Mouse (Mus musculus): ENCODE results near the gene Itih2.

The Itih2 gene

GRCm38 (mm10) chr2:10119276-10119675, 11.9 kb downstream of the Itih2 start:
- no peak for DNase-seq (ENCODE audit: low read depth in 1 of 2, low spot score in 2 of 2)

- no peak for DNase-seq (ENCODE audit: low read depth in 1 of 2, low spot score in 2 of 2)
Observed at GRCm38 (mm10) chr2:10118751-10119150, 12.4 kb downstream of the Itih2 start.

- no peak for DNase-seq (ENCODE audit: low read depth in 1 of 2, low spot score in 2 of 2)
Observed at GRCm38 (mm10) chr2:10108535-10109189, 22.5 kb downstream of the Itih2 start.

GRCm38 (mm10) chr2:10101180-10101579, 30.0 kb downstream of the Itih2 start:
- no peak for DNase-seq (ENCODE audit: low read depth in 1 of 2, low spot score in 2 of 2)

- DNase-seq (ENCODE audit: low read depth in 1 of 2, low spot score in 2 of 2): no peak
Observed at GRCm38 (mm10) chr2:10100471-10100870, 30.7 kb downstream of the Itih2 start.

GRCm38 (mm10) chr2:10098598-10099215, 32.5 kb downstream of the Itih2 start:
- no peak for DNase-seq (ENCODE audit: low read depth in 1 of 2, low spot score in 2 of 2)

GRCm38 (mm10) chr2:10094327-10095100, 36.7 kb downstream of the Itih2 start:
- DNase-seq (ENCODE audit: low read depth in 1 of 2, low spot score in 2 of 2): no peak

GRCm38 (mm10) chr2:10087256-10087850, 43.8 kb downstream of the Itih2 start:
- no peak for DNase-seq (ENCODE audit: low read depth in 1 of 2, low spot score in 2 of 2)

- DNase-seq (ENCODE audit: low read depth in 1 of 2, low spot score in 2 of 2): no peak
Observed at GRCm38 (mm10) chr2:10082737-10083136, 48.5 kb downstream of the Itih2 start.

- no peak for DNase-seq (ENCODE audit: low read depth in 1 of 2, low spot score in 2 of 2)
Observed at GRCm38 (mm10) chr2:10081453-10082080, 49.6 kb downstream of the Itih2 start.

- peak; percentile 91 to 96 for DNase-seq (ENCODE audit: low read depth in 1 of 2, low spot score in 2 of 2)
Observed at GRCm38 (mm10) chr2:10080310-10081010, 50.7 kb downstream of the Itih2 start, which contains the start of the genes Atp5c1 and Kin. Gene Atp5c1 (minus strand): TSS chr2:10080510. Gene Kin (plus strand): TSS chr2:10080593.

- DNase-seq (ENCODE audit: low read depth in 1 of 2, low spot score in 2 of 2): peak in 1 of 2 experiments; percentile 3
Observed at GRCm38 (mm10) chr2:10079745-10080309, 51.4 kb downstream of the Itih2 start.

GRCm38 (mm10) chr2:10076675-10077074, 54.5 kb downstream of the Itih2 start:
- DNase-seq (ENCODE audit: low read depth in 1 of 2, low spot score in 2 of 2): no peak

- no peak for DNase-seq (ENCODE audit: low read depth in 1 of 2, low spot score in 2 of 2)
Observed at GRCm38 (mm10) chr2:10074470-10074869, 56.7 kb downstream of the Itih2 start.

GRCm38 (mm10) chr2:10071751-10072150, 59.4 kb downstream of the Itih2 start:
- no peak for DNase-seq (ENCODE audit: low read depth in 1 of 2, low spot score in 2 of 2)

- no peak for DNase-seq (ENCODE audit: low read depth in 1 of 2, low spot score in 2 of 2)
Observed at GRCm38 (mm10) chr2:10058836-10059235, 72.4 kb downstream of the Itih2 start.

GRCm38 (mm10) chr2:10051996-10052395, 79.2 kb downstream of the Itih2 start:
- no peak for DNase-seq (ENCODE audit: low read depth in 1 of 2, low spot score in 2 of 2)

- no peak for DNase-seq (ENCODE audit: low read depth in 1 of 2, low spot score in 2 of 2)
Observed at GRCm38 (mm10) chr2:10050878-10051277, 80.3 kb downstream of the Itih2 start.

GRCm38 (mm10) chr2:10049456-10049855, 81.7 kb downstream of the Itih2 start:
- DNase-seq (ENCODE audit: low read depth in 1 of 2, low spot score in 2 of 2): no peak

- peak; percentile 64 to 83 for DNase-seq (ENCODE audit: low read depth in 1 of 2, low spot score in 2 of 2)
Observed at GRCm38 (mm10) chr2:10048461-10048860, 82.7 kb downstream of the Itih2 start, which contains the start of gene Taf3. Gene Taf3 (minus strand): TSS chr2:10048596.

All from monocyte, adult 2 months (primary cell).